8 mouse cellular contexts compared by ENCODE assay signal in the genomic region with DNA sequence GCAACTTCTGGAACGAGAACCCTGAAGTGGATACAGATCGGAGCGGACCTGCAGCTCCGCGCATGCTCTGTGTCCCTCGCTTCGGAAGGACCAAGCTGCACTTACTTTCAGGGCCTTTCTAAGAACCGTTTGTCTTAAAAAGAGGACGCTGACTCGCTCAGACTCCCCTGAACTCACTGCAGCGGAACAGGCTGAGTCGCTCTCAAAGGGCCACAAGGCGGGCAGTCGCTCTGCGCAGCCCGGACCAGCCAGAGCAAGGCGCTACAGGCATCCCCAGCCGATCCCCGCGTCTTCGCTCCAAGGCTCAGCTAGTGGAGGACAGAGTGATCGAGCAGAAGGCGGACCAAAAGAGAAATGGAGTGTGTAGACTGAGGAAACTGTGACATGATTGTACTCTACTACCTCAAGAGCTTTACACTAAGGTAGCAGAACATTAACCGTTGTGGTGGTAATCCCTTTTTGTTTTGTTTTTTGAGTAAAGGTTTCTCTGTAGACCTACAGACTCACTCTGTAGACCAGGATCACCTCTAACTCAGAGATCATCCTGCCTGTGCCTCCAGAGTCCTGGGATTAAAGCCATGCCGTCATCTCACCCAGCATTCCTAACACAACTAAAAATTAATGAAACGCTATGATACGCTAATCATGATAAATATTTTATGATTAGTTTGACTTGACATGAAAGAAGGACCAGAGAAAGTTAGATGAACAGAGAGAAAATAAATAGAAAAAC. TPM values are rescaled to one million over a fixed set of nuclear protein-coding genes. Genes with fewer than 3 reads are reported as not detected.
A peak's percentile ranks its signal among the peaks of the same experiment; 100 is the strongest.
DNase-seq lines count a peak whose midpoint lies in the region; ATAC-seq and TF ChIP-seq lines count a peak whose summit lies in the region.

A gene (minus strand): TSS at position 266 of the 733 bp plus-strand sequence.

- H3K9ac ChIP-seq in hindbrain, embryonic 11.5 days (ENCODE audit: low read depth, low read length), result peak within 1 kb of the TSS; percentile 77
- peak within 1 kb of the TSS; percentile 72 for H3K9ac ChIP-seq in lung, postnatal 0 days (replicated peaks; ENCODE audit: low read depth)

- no peak for TF ChIP-seq EP300 in lung, postnatal 0 days (IDR thresholded peaks at IDR 0.05)

- peak; percentile 71 for TF ChIP-seq CTCF in lung, postnatal 0 days (IDR thresholded peaks at IDR 0.05)

- H3K9me3 ChIP-seq in hindbrain, embryonic 11.5 days (ENCODE audit: control insufficient read depth, low read length), result no peaks in the 10 kb centered on the region
- no peaks in the 10 kb centered on the region for H3K9me3 ChIP-seq in lung, postnatal 0 days (ENCODE audit: low read length)

- 5% methylated on average over 27 of the region's 27 CpGs for WGBS in hindbrain, embryonic 11.5 days
- 2% methylated on average over 27 of the region's 27 CpGs for WGBS in lung, postnatal 0 days

- DNase-seq in NIH3T3 (ENCODE audit: low read depth), result peak; percentile 92
- peak; percentile 86 for DNase-seq in cerebellum, adult 9-11 months
- DNase-seq in frontal cortex, adult 2 months (ENCODE audit: extremely low spot score in 1 of 2, low spot score in 1 of 2), result peak; percentile 74 to 93
- DNase-seq in hindbrain, embryonic 11.5 days (ENCODE audit: low spot score), result peak; percentile 90
- peak; percentile 89 to 92 for DNase-seq in layer of hippocampus, postnatal 10 days (ENCODE audit: low spot score in 2 of 2)
- peak; percentile 91 for DNase-seq in lung, postnatal 0 days (ENCODE audit: low spot score)
- peak; percentile 92 for DNase-seq in ovary, postnatal 10 days (ENCODE audit: low spot score)
- peak; percentile 88 for DNase-seq in thymus, postnatal 0 days (ENCODE audit: low spot score)

- no peaks in the 10 kb centered on the region for H3K27me3 ChIP-seq in hindbrain, embryonic 11.5 days (ENCODE audit: control insufficient read depth, insufficient read depth, low read length)
- no peaks in the 10 kb centered on the region for H3K27me3 ChIP-seq in lung, postnatal 0 days (replicated peaks; ENCODE audit: insufficient read depth, low read length)

- H3K4me2 ChIP-seq in hindbrain, embryonic 11.5 days (replicated peaks; ENCODE audit: low read depth, low read length), result peak within 1 kb of the TSS; percentile 61
- peak within 1 kb of the TSS; percentile 62 for H3K4me2 ChIP-seq in lung, postnatal 0 days (replicated peaks; ENCODE audit: low read depth, low read length)

- peak; percentile 96 for ATAC-seq in hindbrain, embryonic 11.5 days (ENCODE audit: low FRiP score)
- peak; percentile 96 for ATAC-seq in lung, postnatal 0 days

- peak within 1 kb of the TSS; percentile 71 for H3K4me3 ChIP-seq in hindbrain, embryonic 11.5 days (ENCODE audit: low read depth, low read length)
- peak within 1 kb of the TSS; percentile 75 for H3K4me3 ChIP-seq in lung, postnatal 0 days (ENCODE audit: low read depth, low read length)

- no peaks in the 10 kb centered on the region for H3K4me1 ChIP-seq in hindbrain, embryonic 11.5 days (replicated peaks; ENCODE audit: control insufficient read depth, insufficient read depth, low read length)
- H3K4me1 ChIP-seq in lung, postnatal 0 days (ENCODE audit: insufficient read depth, low read depth, low read length), result peaks cover 3% of the 10 kb centered on the region; the same call in 1 of the 2 replicates

- H3K27ac ChIP-seq in hindbrain, embryonic 11.5 days (ENCODE audit: low read depth, low read length), result peak within 1 kb of the TSS; percentile 85
- H3K27ac ChIP-seq in lung, postnatal 0 days (ENCODE audit: low read length), result peak within 1 kb of the TSS; percentile 92

- H3K36me3 ChIP-seq in hindbrain, embryonic 11.5 days (ENCODE audit: control insufficient read depth, insufficient read depth, low read length), result 0 out of 2 replicates have a peak, but pooled peaks cover 2% of the 10 kb centered on the region
- peaks cover 20% of the 10 kb centered on the region; the same call in 1 of the 2 replicates for H3K36me3 ChIP-seq in lung, postnatal 0 days (ENCODE audit: insufficient read depth, low read length)

RNA-seq across cellular contexts. Expression of the gene that starts here (rescaled TPM):
- polyA plus RNA-seq in frontal cortex, adult 2 months (2012; rRNA removed), result 3.4 and 4.2 TPM in 2 replicates
- polyA plus RNA-seq in hindbrain, embryonic 11.5 days (2014; fragmentation: Nextera tagmentation; extraction: Ambion mirVana), result 6.5 and 12.0 TPM in 2 replicates
- 10 to 100 TPM in 1 of 2 experiments, 1 to 10 TPM in 1; 9.1 to 10.9 TPM for total RNA-seq in layer of hippocampus, postnatal 10 days (2021)
- 4.8 and 5.2 TPM in 2 replicates for polyA plus RNA-seq in lung, postnatal 0 days (2015; fragmentation: Nextera tagmentation; extraction: Ambion mirVana)
- polyA plus RNA-seq in thymus, postnatal 0 days (2015; fragmentation: Nextera tagmentation; extraction: Ambion mirVana), result 3.7 and 5.9 TPM in 2 replicates

Comparison
In these comparisons a context has a peak if more than half of its experiments do, and no peak if none do; other contexts are left out.
1. Peak in every context shown above with its lines: DNase-seq, ATAC-seq, H3K4me3 ChIP-seq and H3K27ac ChIP-seq.